Mouse (Mus musculus) intestine, embryonic 14.5 days (tissue): ENCODE data around the gene Tspan11. TPM values are rescaled to one million over a fixed set of nuclear protein-coding genes. Genes with fewer than 3 reads are reported as not detected.

Experiments used
- ATAC-seq: fragments of 200-750 bp; cut with Nextera tagmentation; replicated peaks from 2 replicates; pipeline ENCODE4 v1.8.0; 2017; ENCODE audit warnings: low read depth, moderate number of reproducible peaks, moderate TSS enrichment, moderate library complexity; ENCODE audit not compliant: low FRiP score, low TSS enrichment
- DNase-seq: peaks from one replicate; pipeline ENCODE4 v3.0.0-alpha.2; 2018; ENCODE audit warnings: low spot score
- H3K27ac ChIP-seq: fragments of 300-500 bp; sonication (generic); 2 replicates; pipeline ENCODE4 v1.5.1; 2014; ENCODE audit warnings: low read depth, mild to moderate bottlenecking, control low read depth
- H3K27me3 ChIP-seq: fragments of 300-500 bp; sonication (generic); replicated peaks from 2 replicates; pipeline ENCODE4 v1.6.1; 2014; ENCODE audit warnings: low read length, control low read depth; ENCODE audit not compliant: control insufficient read depth, insufficient read depth
- H3K36me3 ChIP-seq: fragments of 300-500 bp; sonication (generic); 2 replicates; pipeline ENCODE4 v1.6.1; 2014; ENCODE audit warnings: low read length, control low read depth; ENCODE audit not compliant: control insufficient read depth, insufficient read depth
- H3K4me1 ChIP-seq: fragments of 300-500 bp; sonication (generic); replicated peaks from 2 replicates; pipeline ENCODE4 v1.6.1; 2014; ENCODE audit warnings: low read length, control low read depth, mixed read lengths; ENCODE audit not compliant: control insufficient read depth, insufficient read depth
- H3K4me2 ChIP-seq: fragments of 300-500 bp; sonication (generic); 2 replicates; pipeline ENCODE4 v1.6.1; 2014; ENCODE audit warnings: low read length
- H3K4me3 ChIP-seq: fragments of 300-500 bp; sonication (generic); 2 replicates; pipeline ENCODE4 v1.5.1; 2014; ENCODE audit warnings: low read depth, low read length, control low read depth, mixed read lengths
- H3K9ac ChIP-seq: fragments of 300-500 bp; sonication (generic); 2 replicates; pipeline ENCODE4 v1.6.1; 2014; ENCODE audit warnings: mild to moderate bottlenecking, low read length
- H3K9me3 ChIP-seq: fragments of 300-500 bp; sonication (generic); 2 replicates; pipeline ENCODE4 v1.6.1; 2016; ENCODE audit warnings: low read length, control low read depth; ENCODE audit not compliant: control insufficient read depth
- WGBS: fragments of 180-500 bp; shearing (Covaris S2); extraction: QIAGEN DNeasy Blood & Tissue Kit; methylation state at CpG from one replicate; pipeline ENCODE4 v1.1.7; 2014; 5-methylcytosine and 5-hydroxymethylcytosine counted together
- polyA plus RNA-seq: library from polyadenylated mRNA; unstranded; fragments of >200 nt; fragmentation: Nextera tagmentation; extraction: Ambion mirVana; gene quantifications from 2 replicates; pipeline ENCODE4 v1.2.1, GENCODE M21; 2014

Gene Tspan11
- polyA plus RNA-seq, 1 experiment from 2014 or later = 4.1 TPM

- Histone ChIP-seq H3K4me1 (peaks cover 8% of the 10 kb centered on the region; the same call in 1 of the 2 replicates), H3K4me3 (no peak overlapping the region), H3K36me3 (no peaks in the 10 kb centered on the region), H3K27me3 (no peaks in the 10 kb centered on the region), H3K4me2 (no peak overlapping the region), H3K9me3 (no peaks in the 10 kb centered on the region), H3K9ac (no peak overlapping the region), H3K27ac (peak overlapping the region; percentile 55)
- no peak for ATAC-seq
- WGBS = 44% methylated on average over 6 of the region's 6 CpGs
- no peak for DNase-seq
These were observed 86.2 kb downstream of the Tspan11 start for GRCm38 (mm10) chr6:127973553-127973952.

DNA sequence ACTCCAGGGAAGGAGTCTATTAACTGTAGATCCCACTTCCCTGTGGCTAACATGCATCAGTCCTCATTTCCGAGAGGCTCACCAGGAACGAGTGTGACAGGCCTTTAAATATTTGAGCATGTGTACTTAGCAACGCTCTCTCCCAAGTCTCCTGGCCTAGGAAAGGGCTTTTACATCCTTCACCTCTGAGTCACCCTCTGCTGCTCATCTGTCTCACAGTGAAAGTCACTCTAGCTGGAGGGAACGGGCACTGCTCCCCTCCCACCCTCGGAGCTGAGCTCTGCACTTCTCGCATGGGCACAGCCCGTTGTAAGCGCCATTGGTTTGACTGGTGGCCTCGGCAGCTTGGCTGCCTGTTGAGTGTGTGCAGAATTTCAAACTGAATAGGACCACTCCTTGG is 86.6 kb downstream of the Tspan11 start:
- H3K9me3 ChIP-seq = no peaks in the 10 kb centered on the region
- H3K27me3 ChIP-seq = no peaks in the 10 kb centered on the region
- H3K4me2 ChIP-seq = no peak overlapping the region
- H3K9ac ChIP-seq = no peak overlapping the region
- no peak overlapping the region for H3K4me3 ChIP-seq
- H3K4me1 ChIP-seq = peaks cover 8% of the 10 kb centered on the region; the same call in 1 of the 2 replicates
- no peaks in the 10 kb centered on the region for H3K36me3 ChIP-seq
- peak overlapping the region; percentile 55 for H3K27ac ChIP-seq
- no peak for DNase-seq
- WGBS = 34% methylated on average over 9 of the region's 9 CpGs
- no peak for ATAC-seq

DNA sequence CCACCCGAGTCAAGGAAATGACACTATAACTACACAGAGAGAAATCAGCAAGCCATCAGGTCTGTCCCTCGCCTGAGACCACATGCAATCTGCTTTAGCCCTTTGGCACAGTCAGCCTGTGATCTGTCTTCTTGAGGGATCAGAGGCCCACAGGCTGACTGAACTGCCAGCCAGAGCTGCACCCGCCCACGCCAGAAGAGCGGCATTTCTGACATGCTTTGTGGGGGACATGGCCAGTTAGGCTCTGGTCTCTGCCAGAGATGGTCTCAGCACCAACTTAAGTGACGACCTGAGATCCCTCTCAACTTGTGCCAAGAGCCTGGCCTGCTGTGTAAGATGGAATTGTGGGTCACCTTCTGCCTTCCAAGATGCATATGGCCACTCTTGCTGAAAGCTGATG is 89.3 kb downstream of the Tspan11 start:
- Histone ChIP-seq H3K9ac (no peak overlapping the region), H3K4me2 (no peak overlapping the region), H3K4me1 (peaks cover 20% of the 10 kb centered on the region), H3K9me3 (no peaks in the 10 kb centered on the region), H3K4me3 (no peak overlapping the region), H3K36me3 (no peaks in the 10 kb centered on the region), H3K27ac (no peak overlapping the region), H3K27me3 (no peaks in the 10 kb centered on the region)
- ATAC-seq = no peak
- WGBS = 78% methylated on average over 6 of the region's 6 CpGs
- DNase-seq = no peak

DNA sequence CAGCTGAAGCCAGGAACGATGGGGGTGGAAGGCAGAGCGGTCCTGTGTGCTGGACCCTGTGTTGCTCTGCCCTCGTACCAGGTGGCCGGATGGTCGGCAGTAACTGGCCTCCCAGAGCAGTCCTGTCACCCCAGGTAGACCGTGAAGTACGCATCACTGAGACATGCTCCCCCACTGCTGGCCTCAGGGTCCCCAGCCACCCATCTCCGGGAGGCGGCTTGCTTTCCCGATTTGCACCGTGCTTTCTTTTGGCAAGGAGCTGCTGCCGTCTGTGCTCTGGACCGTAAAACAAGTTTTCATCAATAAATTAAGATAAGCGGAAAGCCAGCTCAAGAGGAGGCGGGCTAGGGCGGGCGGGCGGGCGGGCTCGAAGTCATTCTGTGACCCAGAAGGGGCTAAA is 91.6 kb downstream of the Tspan11 start:
- no peak overlapping the region for H3K4me2 ChIP-seq
- no peak overlapping the region for H3K27ac ChIP-seq
- 63% methylated on average over 20 of the region's 20 CpGs for WGBS
- no peaks in the 10 kb centered on the region for H3K36me3 ChIP-seq
- peaks cover 14% of the 10 kb centered on the region for H3K4me1 ChIP-seq
- no peak overlapping the region for H3K4me3 ChIP-seq
- ATAC-seq = no peak
- no peaks in the 10 kb centered on the region for H3K9me3 ChIP-seq
- H3K27me3 ChIP-seq = no peaks in the 10 kb centered on the region
- no peak for DNase-seq
- H3K9ac ChIP-seq = no peak overlapping the region

DNA sequence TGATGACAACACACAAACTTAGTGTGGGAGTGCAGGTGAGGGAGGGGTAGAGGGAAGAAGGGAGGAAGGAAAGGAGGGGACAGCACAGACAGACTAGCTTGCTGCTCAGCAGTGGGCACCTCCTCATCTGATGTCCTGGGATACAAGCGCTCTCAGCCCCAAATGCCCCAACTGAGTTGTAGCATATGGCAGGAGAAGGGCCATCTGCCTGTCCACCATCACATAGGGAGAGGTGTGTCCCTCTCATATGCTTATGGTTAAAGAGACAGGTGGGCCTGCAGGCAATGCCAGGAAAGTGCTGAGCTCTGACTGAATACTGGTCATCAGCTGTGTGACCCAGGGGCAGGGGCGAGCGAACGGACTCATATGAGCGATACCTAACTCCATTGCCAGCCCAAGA is 92.4 kb downstream of the Tspan11 start:
- H3K27me3 ChIP-seq = no peaks in the 10 kb centered on the region
- no peaks in the 10 kb centered on the region for H3K9me3 ChIP-seq
- ATAC-seq = no peak
- H3K36me3 ChIP-seq = no peaks in the 10 kb centered on the region
- H3K4me2 ChIP-seq = no peak overlapping the region
- no peak overlapping the region for H3K9ac ChIP-seq
- 96% methylated on average over 5 of the region's 5 CpGs for WGBS
- no peak for DNase-seq
- H3K4me1 ChIP-seq = peaks cover 12% of the 10 kb centered on the region
- H3K4me3 ChIP-seq = no peak overlapping the region
- no peak overlapping the region for H3K27ac ChIP-seq

DNA sequence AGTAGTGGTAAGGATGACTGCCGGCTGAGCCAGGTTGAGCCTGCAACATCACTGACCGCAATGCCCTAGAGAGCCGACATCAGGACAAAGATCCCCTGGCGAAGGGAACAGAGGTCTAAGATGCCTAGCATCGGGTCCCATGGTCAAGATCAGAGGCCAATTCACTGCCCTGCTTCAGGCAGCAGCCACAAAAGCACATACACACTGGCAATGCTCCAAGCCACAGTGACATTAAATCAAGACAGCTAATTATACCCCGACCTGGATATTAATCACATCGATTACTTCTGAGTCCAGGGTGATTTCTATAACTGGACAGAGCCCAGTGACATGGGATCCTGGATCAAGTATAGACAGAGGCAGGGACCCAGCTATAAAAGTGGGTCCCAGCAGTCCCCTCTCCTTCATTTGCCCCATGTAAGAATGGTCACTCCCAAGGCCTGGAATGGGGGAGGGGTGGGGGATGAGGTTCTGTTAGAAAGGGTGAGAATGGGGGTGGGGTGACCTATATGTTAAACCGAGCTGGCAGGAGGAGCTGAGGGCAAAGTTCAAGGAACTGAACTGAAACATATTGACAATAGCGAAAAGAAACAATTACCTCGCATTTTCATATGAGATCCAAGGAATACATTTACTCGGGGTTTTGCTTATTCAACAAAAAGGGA is 93.1 kb downstream of the Tspan11 start:
- 68% methylated on average over 11 of the region's 11 CpGs for WGBS
- Histone ChIP-seq H3K9me3 (no peaks in the 10 kb centered on the region), H3K27ac (no peak overlapping the region), H3K9ac (no peak overlapping the region), H3K36me3 (no peaks in the 10 kb centered on the region), H3K4me2 (no peak overlapping the region), H3K27me3 (no peaks in the 10 kb centered on the region), H3K4me1 (peaks cover 12% of the 10 kb centered on the region), H3K4me3 (no peak overlapping the region)
- ATAC-seq (no peak), DNase-seq (no peak)

DNA sequence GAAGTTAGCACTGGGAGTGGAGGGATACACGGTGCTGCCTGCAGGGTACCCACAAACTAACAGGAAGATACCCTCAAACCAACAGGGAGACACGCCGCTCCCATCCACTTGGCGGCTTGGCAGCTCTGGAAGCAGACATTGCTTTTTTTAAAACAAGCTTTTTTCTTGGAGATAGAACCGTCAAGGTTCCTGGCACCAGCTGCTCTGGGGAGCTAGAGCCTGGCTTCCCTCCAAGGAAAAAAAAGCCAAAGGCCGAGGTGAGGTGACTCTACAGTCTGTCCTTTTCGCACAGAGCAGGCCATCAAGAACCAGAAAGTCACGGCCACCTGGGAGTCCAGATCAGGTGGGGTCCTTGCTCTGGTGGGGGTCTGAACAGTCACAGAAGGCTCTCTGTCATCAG is 93.8 kb downstream of the Tspan11 start:
- Histone ChIP-seq H3K36me3 (no peaks in the 10 kb centered on the region), H3K9ac (no peak overlapping the region), H3K4me2 (no peak overlapping the region), H3K27me3 (no peaks in the 10 kb centered on the region), H3K9me3 (no peaks in the 10 kb centered on the region), H3K4me1 (peaks cover 12% of the 10 kb centered on the region), H3K27ac (no peak overlapping the region; the same call in 1 of the 2 replicates), H3K4me3 (no peak overlapping the region)
- 47% methylated on average over 8 of the region's 8 CpGs for WGBS
- ATAC-seq = no peak
- no peak for DNase-seq

DNA sequence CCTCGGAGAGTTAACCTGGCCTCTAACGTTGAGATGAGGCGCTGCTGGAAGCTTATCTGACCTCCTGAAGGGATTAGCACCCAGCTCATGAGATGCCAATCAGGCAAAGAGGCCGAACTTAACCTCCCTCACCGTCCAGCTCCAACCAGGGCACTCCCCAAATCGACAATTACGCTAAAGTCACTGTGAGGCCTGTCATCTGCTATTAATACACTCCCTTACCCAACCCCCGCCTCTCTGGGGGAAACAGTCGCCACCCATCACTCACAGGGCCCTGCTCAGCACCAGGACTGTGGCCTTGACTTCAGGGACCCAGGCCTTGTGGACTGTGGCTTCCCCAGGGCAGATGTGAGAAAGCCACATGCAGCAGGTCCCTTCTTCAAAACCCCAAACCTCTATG is 99.0 kb downstream of the Tspan11 start:
- Histone ChIP-seq H3K9me3 (no peaks in the 10 kb centered on the region), H3K4me1 (peaks cover 18% of the 10 kb centered on the region), H3K4me3 (no peak overlapping the region), H3K4me2 (no peak overlapping the region), H3K36me3 (no peaks in the 10 kb centered on the region), H3K27me3 (no peaks in the 10 kb centered on the region), H3K27ac (no peak overlapping the region), H3K9ac (no peak overlapping the region)
- DNase-seq (no peak), ATAC-seq (no peak)
- WGBS = 52% methylated on average over 9 of the region's 9 CpGs

GRCm38 (mm10) chr6:127987374-127987773 is 100.0 kb downstream of the Tspan11 start:
- Histone ChIP-seq H3K4me3 (no peak overlapping the region), H3K27ac (no peak overlapping the region), H3K9ac (no peak overlapping the region), H3K36me3 (no peaks in the 10 kb centered on the region), H3K9me3 (no peaks in the 10 kb centered on the region), H3K4me1 (peaks cover 17% of the 10 kb centered on the region), H3K27me3 (no peaks in the 10 kb centered on the region), H3K4me2 (no peak overlapping the region)
- no peak for ATAC-seq
- DNase-seq = no peak
- 91% methylated on average over 14 of the region's 14 CpGs for WGBS
